Mouse (Mus musculus) liver, postnatal 0 days (tissue): ENCODE measurements around the gene Ccdc43.

Source experiments
- CTCF ChIP-seq: sonication (generic); IDR thresholded peaks from 2 replicates; pipeline ENCODE4 v1.5.1; 2016; ENCODE audit warnings: antibody characterized with exemption, low read depth
- EP300 ChIP-seq: IDR thresholded peaks from 2 replicates; pipeline ENCODE4 v1.6.1; 2016; ENCODE audit warnings: antibody characterized with exemption, low read depth, mild to moderate bottlenecking

DNA sequence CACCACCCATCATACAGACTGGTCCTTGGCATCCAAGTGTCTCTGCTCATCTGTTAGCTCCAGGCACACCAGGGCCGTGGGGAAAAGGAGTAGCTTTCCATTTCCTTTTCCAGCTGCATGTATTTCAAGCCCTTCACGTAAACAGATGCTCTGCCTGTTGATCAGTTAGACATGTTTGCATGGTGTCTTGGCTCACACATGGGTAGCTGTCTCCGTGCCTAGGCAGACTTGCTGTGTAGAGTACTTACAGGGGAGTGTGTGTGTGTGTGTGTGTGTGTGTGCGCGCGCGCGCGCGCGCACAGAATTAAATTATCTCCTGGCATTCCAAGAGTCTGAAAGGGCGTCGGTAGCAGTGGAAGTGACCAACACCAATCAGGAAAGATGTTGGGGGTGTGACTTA is 51.4 kb downstream of the Ccdc43 start:
- TF ChIP-seq EP300 (no peak), CTCF (no peak)
